9 mouse cellular contexts compared by ENCODE assay signal in the genomic region with DNA sequence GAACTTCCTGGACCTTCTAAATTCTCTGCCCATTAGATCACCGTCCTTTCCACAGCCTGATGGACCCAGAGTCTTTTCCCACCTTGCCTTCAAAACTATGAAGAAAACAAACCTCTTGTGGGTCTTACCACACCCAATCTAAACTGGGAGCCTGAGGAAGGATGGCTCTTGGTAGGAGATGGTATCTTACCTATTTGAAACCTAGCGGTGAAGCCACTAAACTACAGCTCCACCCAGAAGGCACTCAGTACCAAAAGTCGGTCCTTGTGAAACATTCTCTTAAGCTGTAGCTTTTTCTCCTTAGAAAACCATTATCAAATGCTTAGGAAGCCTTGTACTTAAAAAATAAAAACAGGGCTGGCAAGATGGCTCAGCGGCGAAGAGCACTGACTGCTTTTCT. TPM values are rescaled to one million over a fixed set of nuclear protein-coding genes. Genes with fewer than 3 reads are reported as not detected.
DNase-seq lines count a peak whose midpoint lies in the region; ATAC-seq and TF ChIP-seq lines count a peak whose summit lies in the region.
"Had no signal": no experiment of that assay in that cellular context is flagged by ENCODE, and none has a peak within 500 bp of the region (broad histone marks: within the 10 kb centered on the region; RNA-seq: fewer than 3 reads in every experiment).

No protein-coding gene starts in this region.

- no peak for TF ChIP-seq CTCF in kidney, postnatal 0 days (IDR thresholded peaks at IDR 0.05; ENCODE audit: low read depth)
- no peak for TF ChIP-seq CTCF in hindbrain, postnatal 0 days (IDR thresholded peaks at IDR 0.05; ENCODE audit: low read depth)

- no peak overlapping the region for H3K4me3 ChIP-seq in kidney, postnatal 0 days (replicated peaks; ENCODE audit: low read depth, low read length)
- no peak overlapping the region for H3K4me3 ChIP-seq in embryonic facial prominence, embryonic 12.5 days
- H3K4me3 ChIP-seq in hindbrain, postnatal 0 days (ENCODE audit: low read length), result no peak overlapping the region
- no peak overlapping the region for H3K4me3 ChIP-seq in midbrain, embryonic 13.5 days (replicated peaks)

- WGBS in kidney, postnatal 0 days, result 92% methylated on average over 5 of the region's 5 CpGs
- WGBS in embryonic facial prominence, embryonic 12.5 days, result 94% methylated on average over 5 of the region's 5 CpGs
- 93% methylated on average over 5 of the region's 5 CpGs for WGBS in hindbrain, postnatal 0 days
- 94% methylated on average over 5 of the region's 5 CpGs for WGBS in midbrain, embryonic 13.5 days

- peak overlapping the region; percentile 99; the same call in 1 of the 2 replicates for H3K4me2 ChIP-seq in kidney, postnatal 0 days (ENCODE audit: low read length)
- H3K4me2 ChIP-seq in embryonic facial prominence, embryonic 12.5 days (replicated peaks), result peak overlapping the region; percentile 83
- peak overlapping the region; percentile 69; the same call in 1 of the 2 replicates for H3K4me2 ChIP-seq in hindbrain, postnatal 0 days (ENCODE audit: low read depth, low read length)
- H3K4me2 ChIP-seq in midbrain, embryonic 13.5 days (replicated peaks), result peak overlapping the region; percentile 63

- no peak for DNase-seq in kidney, postnatal 0 days (ENCODE audit: low spot score)
- DNase-seq in kidney, adult 9 months, result no peak
- no peak for DNase-seq in hindbrain, postnatal 0 days (ENCODE audit: low spot score)
- no peak for DNase-seq in urinary bladder, adult 2 months (ENCODE audit: low spot score)
- DNase-seq in cerebellum, postnatal 10 days, result no peak
- no peak for DNase-seq in embryo, embryonic 10 days (ENCODE audit: low spot score)
- DNase-seq: kidney, adult 8-10 months had no signal

- H3K9me3 ChIP-seq in kidney, postnatal 0 days (replicated peaks; ENCODE audit: low read length), result no peaks in the 10 kb centered on the region
- no peaks in the 10 kb centered on the region for H3K9me3 ChIP-seq in embryonic facial prominence, embryonic 12.5 days
- no peaks in the 10 kb centered on the region for H3K9me3 ChIP-seq in hindbrain, postnatal 0 days (ENCODE audit: low read length)
- H3K9me3 ChIP-seq in midbrain, embryonic 13.5 days, result no peaks in the 10 kb centered on the region

- H3K36me3 ChIP-seq in kidney, postnatal 0 days (ENCODE audit: insufficient read depth, low read length), result peaks cover 18% of the 10 kb centered on the region
- peaks cover 23% of the 10 kb centered on the region for H3K36me3 ChIP-seq in embryonic facial prominence, embryonic 12.5 days
- 0 out of 2 replicates have a peak, but pooled peaks cover 4% of the 10 kb centered on the region for H3K36me3 ChIP-seq in hindbrain, postnatal 0 days (ENCODE audit: insufficient read depth, low read length)
- peaks cover 10% of the 10 kb centered on the region for H3K36me3 ChIP-seq in midbrain, embryonic 13.5 days

- no peak overlapping the region for H3K9ac ChIP-seq in kidney, postnatal 0 days (ENCODE audit: low read depth, low read length)
- no peak overlapping the region for H3K9ac ChIP-seq in embryonic facial prominence, embryonic 12.5 days
- no peak overlapping the region for H3K9ac ChIP-seq in hindbrain, postnatal 0 days (replicated peaks; ENCODE audit: low read length)
- H3K9ac ChIP-seq in midbrain, embryonic 13.5 days (replicated peaks), result no peak overlapping the region

- no peak for ATAC-seq in kidney, postnatal 0 days (replicated peaks; ENCODE audit: low FRiP score, low read depth)
- no peak for ATAC-seq in embryonic facial prominence, embryonic 12.5 days (ENCODE audit: insufficient number of reproducible peaks, insufficient read depth, low FRiP score, low TSS enrichment)
- no peak for ATAC-seq in hindbrain, postnatal 0 days
- no peak for ATAC-seq in midbrain, embryonic 13.5 days

- H3K27me3 ChIP-seq in kidney, postnatal 0 days (ENCODE audit: insufficient read depth, low read length), result no peaks in the 10 kb centered on the region
- 0 out of 2 replicates have a peak, but pooled peaks cover 4% of the 10 kb centered on the region for H3K27me3 ChIP-seq in embryonic facial prominence, embryonic 12.5 days
- H3K27me3 ChIP-seq in hindbrain, postnatal 0 days (ENCODE audit: insufficient read depth, low read length), result no peaks in the 10 kb centered on the region
- H3K27me3 ChIP-seq in midbrain, embryonic 13.5 days, result peaks cover 3% of the 10 kb centered on the region; the same call in 1 of the 2 replicates

- H3K4me1 ChIP-seq in kidney, postnatal 0 days (replicated peaks; ENCODE audit: insufficient read depth, low read length), result peaks cover 17% of the 10 kb centered on the region
- H3K4me1 ChIP-seq in embryonic facial prominence, embryonic 12.5 days, result peaks cover 35% of the 10 kb centered on the region
- H3K4me1 ChIP-seq in hindbrain, postnatal 0 days (ENCODE audit: insufficient read depth, low read length), result peaks cover 17% of the 10 kb centered on the region
- peaks cover 52% of the 10 kb centered on the region for H3K4me1 ChIP-seq in midbrain, embryonic 13.5 days (replicated peaks)

- H3K27ac ChIP-seq in kidney, postnatal 0 days, result no peak overlapping the region
- no peak overlapping the region for H3K27ac ChIP-seq in embryonic facial prominence, embryonic 12.5 days
- H3K27ac ChIP-seq in hindbrain, postnatal 0 days, result no peak overlapping the region
- H3K27ac ChIP-seq in midbrain, embryonic 13.5 days, result no peak overlapping the region

RNA-seq across cellular contexts. Expression of a gene that starts 1.2 kb away (rescaled TPM):
- polyA plus RNA-seq in kidney, postnatal 0 days (2015; fragmentation: Nextera tagmentation; extraction: Ambion mirVana), result 3.7 and 4.0 TPM in 2 replicates
- 4.9 and 5.2 TPM in 2 replicates for polyA plus RNA-seq in embryonic facial prominence, embryonic 12.5 days (2016; fragmentation: Nextera tagmentation; extraction: Ambion mirVana)
- 15.5 and 17.3 TPM in 2 replicates for total RNA-seq in hindbrain, postnatal 0 days (2014; rRNA removed)
- 7.8 and 8.9 TPM in 2 replicates for polyA plus RNA-seq in hindbrain, postnatal 0 days (2015; fragmentation: Nextera tagmentation; extraction: Ambion mirVana)
- polyA plus RNA-seq in midbrain, embryonic 13.5 days (2015; fragmentation: Nextera tagmentation; extraction: Ambion mirVana), result 10.8 and 11.5 TPM in 2 replicates
- 10.3 and 12.4 TPM in 2 replicates for polyA plus RNA-seq in urinary bladder, adult 2 months (2012; rRNA removed)

RNA-seq across cellular contexts. Expression of a gene that starts 1.6 kb away (rescaled TPM):
- polyA plus RNA-seq in kidney, postnatal 0 days (2015; fragmentation: Nextera tagmentation; extraction: Ambion mirVana), result 36.1 and 39.0 TPM in 2 replicates
- polyA plus RNA-seq in embryonic facial prominence, embryonic 12.5 days (2016; fragmentation: Nextera tagmentation; extraction: Ambion mirVana), result 48.8 and 52.3 TPM in 2 replicates
- 18.2 TPM in 2 replicates for total RNA-seq in hindbrain, postnatal 0 days (2014; rRNA removed)
- 22.2 and 24.0 TPM in 2 replicates for polyA plus RNA-seq in hindbrain, postnatal 0 days (2015; fragmentation: Nextera tagmentation; extraction: Ambion mirVana)
- 50.6 and 59.3 TPM in 2 replicates for polyA plus RNA-seq in midbrain, embryonic 13.5 days (2015; fragmentation: Nextera tagmentation; extraction: Ambion mirVana)
- polyA plus RNA-seq in urinary bladder, adult 2 months (2012; rRNA removed), result 38.9 and 39.3 TPM in 2 replicates

RNA-seq across cellular contexts. Expression of a gene that starts 8.4 kb away (rescaled TPM):
- 13.1 and 15.3 TPM in 2 replicates for polyA plus RNA-seq in kidney, postnatal 0 days (2015; fragmentation: Nextera tagmentation; extraction: Ambion mirVana)
- 12.6 and 14.8 TPM in 2 replicates for polyA plus RNA-seq in embryonic facial prominence, embryonic 12.5 days (2016; fragmentation: Nextera tagmentation; extraction: Ambion mirVana)
- 106 and 112 TPM in 2 replicates for total RNA-seq in hindbrain, postnatal 0 days (2014; rRNA removed)
- polyA plus RNA-seq in hindbrain, postnatal 0 days (2015; fragmentation: Nextera tagmentation; extraction: Ambion mirVana), result 12.8 and 14.4 TPM in 2 replicates
- polyA plus RNA-seq in midbrain, embryonic 13.5 days (2015; fragmentation: Nextera tagmentation; extraction: Ambion mirVana), result 13.3 and 15.0 TPM in 2 replicates
- polyA plus RNA-seq in urinary bladder, adult 2 months (2012; rRNA removed), result 60.4 and 94.3 TPM in 2 replicates

RNA-seq across cellular contexts. Expression of a gene that starts 18.6 kb away (rescaled TPM):
- 29.9 and 33.4 TPM in 2 replicates for polyA plus RNA-seq in kidney, postnatal 0 days (2015; fragmentation: Nextera tagmentation; extraction: Ambion mirVana)
- 29.7 and 31.5 TPM in 2 replicates for polyA plus RNA-seq in embryonic facial prominence, embryonic 12.5 days (2016; fragmentation: Nextera tagmentation; extraction: Ambion mirVana)
- total RNA-seq in hindbrain, postnatal 0 days (2014; rRNA removed), result 63.0 and 67.6 TPM in 2 replicates
- polyA plus RNA-seq in hindbrain, postnatal 0 days (2015; fragmentation: Nextera tagmentation; extraction: Ambion mirVana), result 37.1 and 37.5 TPM in 2 replicates
- 32.7 and 33.4 TPM in 2 replicates for polyA plus RNA-seq in midbrain, embryonic 13.5 days (2015; fragmentation: Nextera tagmentation; extraction: Ambion mirVana)
- polyA plus RNA-seq in urinary bladder, adult 2 months (2012; rRNA removed), result 40.0 and 44.7 TPM in 2 replicates

RNA-seq across cellular contexts. Expression of a gene that starts 28.4 kb away (rescaled TPM):
- 84.8 and 91.5 TPM in 2 replicates for polyA plus RNA-seq in kidney, postnatal 0 days (2015; fragmentation: Nextera tagmentation; extraction: Ambion mirVana)
- 74.1 and 79.5 TPM in 2 replicates for polyA plus RNA-seq in embryonic facial prominence, embryonic 12.5 days (2016; fragmentation: Nextera tagmentation; extraction: Ambion mirVana)
- total RNA-seq in hindbrain, postnatal 0 days (2014; rRNA removed), result 155 and 157 TPM in 2 replicates
- polyA plus RNA-seq in hindbrain, postnatal 0 days (2015; fragmentation: Nextera tagmentation; extraction: Ambion mirVana), result 76.0 and 79.3 TPM in 2 replicates
- 89.6 and 92.2 TPM in 2 replicates for polyA plus RNA-seq in midbrain, embryonic 13.5 days (2015; fragmentation: Nextera tagmentation; extraction: Ambion mirVana)
- 51.9 and 54.5 TPM in 2 replicates for polyA plus RNA-seq in urinary bladder, adult 2 months (2012; rRNA removed)
